Mouse (Mus musculus) heart, embryonic 13.5 days (tissue): ENCODE data around the gene Zc3hav1. TPM values are rescaled to one million over a fixed set of nuclear protein-coding genes. Genes with fewer than 3 reads are reported as not detected.

Experiments
- ATAC-seq: fragments of 200-750 bp; cut with Nextera tagmentation; 2 replicates; pipeline ENCODE4 v1.8.0; 2017; ENCODE audit warnings: moderate TSS enrichment; ENCODE audit not compliant: insufficient number of reproducible peaks, low FRiP score, low TSS enrichment; ENCODE audit errors: extremely low read depth
- H3K27ac ChIP-seq: fragments of 300-500 bp; sonication (generic); replicated peaks from 2 replicates; pipeline ENCODE4 v1.5.1; 2015; ENCODE audit warnings: moderate library complexity, mild to moderate bottlenecking, inconsistent platforms
- H3K27me3 ChIP-seq: fragments of 300-500 bp; sonication (generic); replicated peaks from 2 replicates; pipeline ENCODE4 v1.6.1; 2015; ENCODE audit warnings: mild to moderate bottlenecking, inconsistent platforms
- H3K36me3 ChIP-seq: fragments of 300-500 bp; sonication (generic); 2 replicates; pipeline ENCODE4 v1.6.1; 2015; ENCODE audit warnings: mild to moderate bottlenecking, inconsistent platforms
- H3K4me1 ChIP-seq: fragments of 300-500 bp; sonication (generic); 2 replicates; pipeline ENCODE4 v1.6.1; 2015; ENCODE audit warnings: inconsistent platforms
- H3K4me2 ChIP-seq: fragments of 300-500 bp; sonication (generic); 2 replicates; pipeline ENCODE4 v1.6.1; 2015; ENCODE audit warnings: inconsistent platforms, mild to moderate bottlenecking, moderate library complexity
- H3K4me3 ChIP-seq: fragments of 300-500 bp; sonication (generic); 2 replicates; pipeline ENCODE4 v1.5.1; 2015; ENCODE audit warnings: moderate library complexity, mild to moderate bottlenecking, inconsistent platforms
- H3K9ac ChIP-seq: fragments of 300-500 bp; sonication (generic); 2 replicates; pipeline ENCODE4 v1.6.1; 2015; ENCODE audit warnings: inconsistent platforms, mild to moderate bottlenecking, moderate library complexity
- H3K9me3 ChIP-seq: fragments of 300-500 bp; sonication (generic); 2 replicates; pipeline ENCODE4 v1.6.1; 2016; ENCODE audit warnings: inconsistent platforms
- WGBS: fragments of 180-500 bp; shearing (Covaris S2); methylation state at CpG from one replicate; pipeline ENCODE4 v1.1.7; 2015; ENCODE audit warnings: mixed read lengths; 5-methylcytosine and 5-hydroxymethylcytosine counted together
- polyA plus RNA-seq: library from polyadenylated mRNA; unstranded; fragments of >200 nt; fragmentation: Nextera tagmentation; extraction: Ambion mirVana; gene quantifications from 2 replicates; pipeline ENCODE4 v1.2.1, GENCODE M21; 2015

Zc3hav1 gene
- polyA plus RNA-seq, 1 experiment from 2014 or later = 9.0 TPM

DNA sequence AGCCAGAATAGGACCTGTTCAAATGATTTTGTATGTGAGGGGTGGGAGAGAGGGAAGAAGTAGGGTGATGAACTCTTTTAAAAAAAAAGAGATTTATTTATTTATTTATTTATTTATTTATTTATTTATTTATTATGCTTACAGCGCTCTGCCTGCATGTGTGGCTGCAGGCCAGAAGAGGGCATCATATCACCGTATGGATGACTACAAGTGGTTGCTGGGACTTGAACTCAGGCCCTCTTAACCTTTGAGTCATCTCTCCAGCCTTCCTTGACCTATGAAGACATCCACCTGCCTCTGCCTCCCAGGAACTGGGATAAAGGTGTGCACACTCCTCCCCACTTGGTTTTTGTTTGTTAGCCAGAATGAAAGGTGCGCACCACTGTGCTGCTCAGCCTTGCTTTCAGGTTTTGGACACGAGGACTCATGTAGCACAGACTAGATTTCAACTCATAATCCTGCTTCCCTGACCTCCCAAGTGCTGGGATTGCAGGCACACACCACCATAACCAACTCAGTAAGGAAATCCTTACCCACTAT lies 17.2 kb downstream of the Zc3hav1 start:
- Histone ChIP-seq H3K9ac (no peak overlapping the region), H3K27me3 (no peaks in the 10 kb centered on the region), H3K4me3 (no peak overlapping the region), H3K4me1 (peaks cover 8% of the 10 kb centered on the region), H3K27ac (no peak overlapping the region), H3K36me3 (peaks cover 43% of the 10 kb centered on the region), H3K4me2 (no peak overlapping the region; the same call in 1 of the 2 replicates), H3K9me3 (no peaks in the 10 kb centered on the region)
- WGBS = 93% methylated on average over 4 of the region's 4 CpGs
- no peak for ATAC-seq

GRCm38 (mm10) chr6:38335264-38335663 lies 19.1 kb downstream of the Zc3hav1 start:
- Histone ChIP-seq H3K4me2 (no peak overlapping the region), H3K36me3 (peaks cover 58% of the 10 kb centered on the region), H3K27me3 (no peaks in the 10 kb centered on the region), H3K4me1 (no peaks in the 10 kb centered on the region), H3K4me3 (no peak overlapping the region), H3K9me3 (no peaks in the 10 kb centered on the region), H3K9ac (no peak overlapping the region), H3K27ac (no peak overlapping the region)
- 83% methylated on average over 6 of the region's 6 CpGs for WGBS
- ATAC-seq = no peak

DNA sequence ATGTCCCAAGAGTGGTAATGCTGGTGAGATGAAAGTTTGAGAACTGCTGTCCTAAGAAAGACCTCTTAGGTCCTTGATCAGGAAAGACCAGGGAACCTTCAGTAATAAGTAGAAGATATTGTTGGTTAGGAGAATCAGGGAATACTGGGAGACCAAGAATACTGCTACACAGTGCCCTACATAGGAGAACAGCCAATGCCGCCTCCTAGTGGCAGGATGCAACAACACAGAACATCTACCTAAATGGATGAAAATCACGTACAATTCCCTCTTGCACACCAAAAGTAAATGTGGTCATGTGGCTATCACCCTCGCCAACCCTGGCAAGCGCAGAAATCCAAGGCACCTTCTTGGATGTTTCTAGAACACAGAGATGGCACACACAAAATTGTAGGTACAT lies 27.8 kb downstream of the Zc3hav1 start:
- Histone ChIP-seq H3K9me3 (no peaks in the 10 kb centered on the region), H3K27ac (no peak overlapping the region), H3K9ac (no peak overlapping the region), H3K4me2 (no peak overlapping the region), H3K36me3 (peaks cover 40% of the 10 kb centered on the region), H3K4me3 (no peak overlapping the region), H3K27me3 (no peaks in the 10 kb centered on the region), H3K4me1 (no peaks in the 10 kb centered on the region)
- no peak for ATAC-seq
- WGBS = 44% methylated on average over 4 of the region's 4 CpGs

GRCm38 (mm10) chr6:38320621-38321020 lies 33.8 kb downstream of the Zc3hav1 start:
- 83% methylated on average over 9 of the region's 9 CpGs for WGBS

GRCm38 (mm10) chr6:38316050-38316449 lies 38.4 kb downstream of the Zc3hav1 start:
- H3K27me3 ChIP-seq = no peaks in the 10 kb centered on the region
- H3K4me3 ChIP-seq = no peak overlapping the region
- H3K4me2 ChIP-seq = peak overlapping the region; percentile 44; the same call in 1 of the 2 replicates
- H3K4me1 ChIP-seq = no peaks in the 10 kb centered on the region
- ATAC-seq = peak; percentile 84
- H3K36me3 ChIP-seq = peaks cover 27% of the 10 kb centered on the region
- no peak overlapping the region for H3K9ac ChIP-seq
- no peaks in the 10 kb centered on the region for H3K9me3 ChIP-seq
- WGBS = 81% methylated on average over 4 of the region's 4 CpGs
- peak overlapping the region; percentile 36; the same call in 1 of the 2 replicates for H3K27ac ChIP-seq

More at GRCm38 (mm10) chr6:38320621-38321020, 33.8 kb downstream of the Zc3hav1 start:
- ATAC-seq = no peak
- H3K27me3 ChIP-seq = no peaks in the 10 kb centered on the region
- H3K9ac ChIP-seq = no peak overlapping the region
- no peak overlapping the region for H3K4me2 ChIP-seq
- H3K4me3 ChIP-seq = no peak overlapping the region
- peaks cover 56% of the 10 kb centered on the region for H3K36me3 ChIP-seq
- no peaks in the 10 kb centered on the region for H3K4me1 ChIP-seq
- H3K27ac ChIP-seq = no peak overlapping the region
- H3K9me3 ChIP-seq = no peaks in the 10 kb centered on the region

- Histone ChIP-seq H3K36me3 (peaks cover 32% of the 10 kb centered on the region), H3K27ac (no peak overlapping the region), H3K27me3 (no peaks in the 10 kb centered on the region), H3K9ac (no peak overlapping the region), H3K4me2 (no peak overlapping the region), H3K9me3 (0 out of 2 replicates have a peak, but pooled peaks cover 3% of the 10 kb centered on the region), H3K4me3 (no peak overlapping the region), H3K4me1 (no peaks in the 10 kb centered on the region)
- ATAC-seq = no peak
Observed at GRCm38 (mm10) chr6:38309741-38310140, 44.7 kb downstream of the Zc3hav1 start.

GRCm38 (mm10) chr6:38304981-38305380 lies 49.4 kb downstream of the Zc3hav1 start:
- no peak overlapping the region for H3K27ac ChIP-seq
- H3K9ac ChIP-seq = no peak overlapping the region
- 0 out of 2 replicates have a peak, but pooled peaks cover under 1% of the 10 kb centered on the region for H3K4me1 ChIP-seq
- H3K4me2 ChIP-seq = no peak overlapping the region
- no peaks in the 10 kb centered on the region for H3K27me3 ChIP-seq
- no peak for ATAC-seq
- H3K4me3 ChIP-seq = no peak overlapping the region
- H3K9me3 ChIP-seq = peaks cover 12% of the 10 kb centered on the region
- 75% methylated on average over 3 of the region's 3 CpGs for WGBS
- H3K36me3 ChIP-seq = peaks cover 43% of the 10 kb centered on the region

GRCm38 (mm10) chr6:38298761-38299401 lies 55.5 kb downstream of the Zc3hav1 start, which contains the start of gene Zc3hav1l:
TSS of gene Zc3hav1l (minus strand) at chr6:38299259.
- under 1% methylated on average over 56 of the region's 70 CpGs for WGBS
- H3K36me3 ChIP-seq = peaks cover 42% of the 10 kb centered on the region

GRCm38 (mm10) chr6:38298246-38298635 lies 56.2 kb downstream of the Zc3hav1 start:
- H3K4me3 ChIP-seq = peak overlapping the region; percentile 90
- H3K9me3 ChIP-seq = peaks cover 1% of the 10 kb centered on the region; the same call in 1 of the 2 replicates
- WGBS = under 1% methylated on average over 10 of the region's 10 CpGs
- no peaks in the 10 kb centered on the region for H3K27me3 ChIP-seq
- peak overlapping the region; percentile 69 for H3K4me2 ChIP-seq
- no peak for ATAC-seq
- peaks cover 43% of the 10 kb centered on the region for H3K36me3 ChIP-seq
- peak overlapping the region; percentile 98 for H3K27ac ChIP-seq
- H3K4me1 ChIP-seq = peaks cover 18% of the 10 kb centered on the region
- peak overlapping the region; percentile 97 for H3K9ac ChIP-seq

More at GRCm38 (mm10) chr6:38298761-38299401, 55.5 kb downstream of the Zc3hav1 start, which contains the start of gene Zc3hav1l:
- Histone ChIP-seq H3K27ac (peak within 1 kb of the TSS; percentile 98), H3K9me3 (peaks cover 6% of the 10 kb centered on the region), H3K27me3 (no peaks in the 10 kb centered on the region), H3K9ac (peak within 1 kb of the TSS; percentile 97), H3K4me3 (peak within 1 kb of the TSS; percentile 90), H3K4me1 (peaks cover 18% of the 10 kb centered on the region), H3K4me2 (peak within 1 kb of the TSS; percentile 69)
- peak; percentile 93 for ATAC-seq

GRCm38 (mm10) chr6:38297580-38298245 lies 56.7 kb downstream of the Zc3hav1 start:
- peaks cover 18% of the 10 kb centered on the region for H3K4me1 ChIP-seq
- H3K36me3 ChIP-seq = peaks cover 44% of the 10 kb centered on the region
- H3K9ac ChIP-seq = peak overlapping the region; percentile 97
- WGBS = 47% methylated on average over 12 of the region's 12 CpGs
- ATAC-seq = no peak
- peak overlapping the region; percentile 98 for H3K27ac ChIP-seq
- H3K4me3 ChIP-seq = peak overlapping the region; percentile 90
- H3K4me2 ChIP-seq = peak overlapping the region; percentile 69
- H3K27me3 ChIP-seq = no peaks in the 10 kb centered on the region
- no peaks in the 10 kb centered on the region for H3K9me3 ChIP-seq

DNA sequence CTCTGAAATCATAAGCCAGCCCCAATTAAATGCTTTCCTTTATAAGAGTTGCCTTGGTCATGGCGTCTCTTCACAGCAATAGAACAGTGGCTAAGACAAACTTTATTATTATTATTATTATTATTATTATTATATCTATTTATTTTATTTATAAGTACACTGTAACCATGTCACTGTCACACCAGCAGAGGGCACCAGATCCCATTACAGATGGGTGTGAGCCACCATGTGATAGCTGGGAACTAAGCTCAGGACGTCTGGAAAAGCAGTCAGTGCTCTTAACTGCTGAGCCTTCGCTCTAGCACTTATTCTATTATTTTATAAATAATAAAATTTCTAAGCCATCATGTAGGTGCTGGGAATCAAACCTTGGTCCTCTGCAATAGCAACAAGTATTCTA lies 60.7 kb downstream of the Zc3hav1 start:
- ATAC-seq = no peak
- peaks cover 83% of the 10 kb centered on the region for H3K36me3 ChIP-seq
- H3K4me1 ChIP-seq = peaks cover 10% of the 10 kb centered on the region
- H3K27ac ChIP-seq = no peak overlapping the region
- H3K4me3 ChIP-seq = no peak overlapping the region
- H3K9me3 ChIP-seq = no peaks in the 10 kb centered on the region
- no peaks in the 10 kb centered on the region for H3K27me3 ChIP-seq
- no peak overlapping the region for H3K9ac ChIP-seq
- H3K4me2 ChIP-seq = no peak overlapping the region
- WGBS = 70% methylated on average over 3 of the region's 3 CpGs
